Mouse (Mus musculus) cerebellum, adult 2 months (tissue): Measurements from ENCODE around the gene Dpp6. TPM values are rescaled to one million over a fixed set of nuclear protein-coding genes. Genes with fewer than 3 reads are reported as not detected.
A peak's percentile ranks its signal among the peaks of the same experiment; 100 is the strongest.

Source experiments
- DNase-seq, 2 experiments: peaks; one replicate each; pipeline ENCODE4 v3.0.0; 2021
- H3K27ac ChIP-seq: fragments of 200-500 bp; 2 replicates; pipeline ENCODE4 v1.5.1; 2012; ENCODE audit warnings: low read length, control low read depth, inconsistent platforms; ENCODE audit not compliant: insufficient read depth
- H3K27me3 ChIP-seq: fragments of 200-500 bp; 2 replicates; pipeline ENCODE4 v1.6.1; 2012; ENCODE audit warnings: inconsistent platforms, mild to moderate bottlenecking, low read length, moderate library complexity; ENCODE audit not compliant: control insufficient read depth, insufficient read depth
- H3K4me1 ChIP-seq: fragments of 200-500 bp; 2 replicates; pipeline ENCODE4 v1.6.1; 2011; ENCODE audit warnings: low read length; ENCODE audit not compliant: control insufficient read depth, insufficient read depth
- H3K4me3 ChIP-seq: fragments of 200-500 bp; replicated peaks from 2 replicates; pipeline ENCODE3; 2011; ENCODE audit warnings: mild to moderate bottlenecking, low read depth, low read length, control low read depth; ENCODE audit not compliant: insufficient read depth
- CTCF ChIP-seq: fragments of 200-500 bp; IDR thresholded peaks from 2 replicates; pipeline ENCODE4 v1.5.1; 2011; ENCODE audit warnings: low read depth, mild to moderate bottlenecking, control low read depth, low read length, moderate library complexity, borderline replicate concordance; ENCODE audit not compliant: insufficient read depth
- POLR2A ChIP-seq: fragments of 200-500 bp; IDR thresholded peaks from 2 replicates; pipeline ENCODE4 v1.6.1; 2011; ENCODE audit warnings: low read length, control low read depth, borderline replicate concordance; ENCODE audit not compliant: insufficient read depth
- WGBS: fragments of 180-500 bp; shearing (Covaris S2); methylation state at CpG from one replicate; pipeline ENCODE4 v1.1.7; 2018; 5-methylcytosine and 5-hydroxymethylcytosine counted together
- polyA plus RNA-seq: library from polyadenylated mRNA; depleted of rRNA; stranded (reverse); fragments of >200 nt; gene quantifications from 2 replicates; pipeline ENCODE4 v1.2.3, GENCODE M21; 2012

Gene Dpp6
- polyA plus RNA-seq, 1 experiment = 183 TPM

DNA sequence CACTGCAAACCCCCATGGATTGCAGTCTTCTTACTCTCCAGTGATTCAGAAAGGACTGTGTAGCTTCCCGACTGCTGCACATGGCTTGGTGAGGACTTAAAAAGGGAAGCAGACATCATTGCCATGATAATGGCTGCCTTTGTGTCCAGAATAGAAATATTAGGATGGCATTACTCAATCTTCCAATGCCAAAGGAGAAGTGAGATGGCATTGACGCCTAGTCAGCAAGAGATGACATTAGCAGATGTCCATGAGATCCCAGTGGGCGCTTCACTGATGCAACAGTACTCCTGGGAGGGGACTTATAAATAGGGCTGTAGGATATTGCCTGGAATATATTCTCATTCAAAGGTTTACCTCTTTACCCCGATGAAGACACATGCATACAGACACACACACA lies 368.0 kb downstream of the Dpp6 start:
- TF ChIP-seq CTCF = no peak
- no peak for TF ChIP-seq POLR2A
- Histone ChIP-seq H3K27me3 (no peaks in the 10 kb centered on the region), H3K27ac (no peak overlapping the region), H3K4me3 (no peak overlapping the region), H3K4me1 (peaks cover 3% of the 10 kb centered on the region; the same call in 1 of the 2 replicates)
- WGBS = 72% methylated on average over 4 of the region's 4 CpGs
- DNase-seq = no peak

DNA sequence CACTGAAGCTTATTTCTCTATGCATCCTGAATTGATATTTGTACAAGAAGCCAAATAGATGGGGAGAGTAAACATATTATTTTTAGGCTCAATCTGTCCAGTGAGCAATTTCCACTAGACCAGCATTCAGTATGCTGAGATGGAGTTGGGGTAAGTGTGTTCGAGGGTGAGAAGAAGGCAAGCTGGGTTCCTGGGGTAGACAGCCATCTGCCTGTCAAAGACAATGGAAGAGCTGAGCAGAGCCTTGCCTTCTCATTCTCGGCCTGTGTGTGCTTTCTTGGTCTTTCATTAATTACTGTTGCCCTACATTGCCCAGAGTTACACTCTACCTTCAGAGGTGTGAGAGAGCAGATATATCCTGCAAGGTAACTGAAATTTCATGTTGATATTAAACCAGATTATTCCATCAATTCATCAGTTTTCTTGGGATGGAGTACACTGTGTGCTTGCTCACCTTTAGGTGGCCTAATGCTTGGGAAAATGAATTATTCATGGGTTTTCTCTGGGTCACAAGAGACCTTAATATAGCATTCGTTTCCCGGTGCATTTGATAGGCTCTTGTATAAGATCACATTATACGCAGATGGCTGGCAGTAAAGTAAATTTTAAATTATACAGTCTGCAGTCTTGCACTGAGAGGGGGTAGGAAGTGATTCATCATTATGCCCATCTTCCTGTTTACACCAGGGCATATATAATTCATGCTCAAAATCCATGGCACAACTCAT lies 374.4 kb downstream of the Dpp6 start:
- peaks cover 9% of the 10 kb centered on the region for H3K4me1 ChIP-seq
- no peaks in the 10 kb centered on the region for H3K27me3 ChIP-seq
- no peak overlapping the region for H3K27ac ChIP-seq
- DNase-seq = no peak
- no peak overlapping the region for H3K4me3 ChIP-seq
- 49% methylated on average over 5 of the region's 5 CpGs for WGBS
- TF ChIP-seq POLR2A (no peak), CTCF (no peak)

- no peak for TF ChIP-seq CTCF
- TF ChIP-seq POLR2A = no peak
- Histone ChIP-seq H3K4me3 (no peak overlapping the region), H3K27ac (no peak overlapping the region), H3K4me1 (peaks cover 6% of the 10 kb centered on the region; the same call in 1 of the 2 replicates), H3K27me3 (no peaks in the 10 kb centered on the region)
- WGBS = 88% methylated on average over 3 of the region's 3 CpGs
- no peak for DNase-seq
Measured at GRCm38 (mm10) chr5:27194157-27194556, 377.2 kb downstream of the Dpp6 start.

GRCm38 (mm10) chr5:27194975-27195374 lies 378.0 kb downstream of the Dpp6 start:
- Histone ChIP-seq H3K4me3 (no peak overlapping the region), H3K4me1 (peaks cover 6% of the 10 kb centered on the region; the same call in 1 of the 2 replicates), H3K27me3 (no peaks in the 10 kb centered on the region), H3K27ac (no peak overlapping the region)
- no peak for DNase-seq
- WGBS = 75% methylated on average over 1 of the region's 1 CpGs
- TF ChIP-seq POLR2A = no peak
- no peak for TF ChIP-seq CTCF

- TF ChIP-seq CTCF (peak; percentile 58; the same call in 1 of the 2 replicates), POLR2A (no peak)
- H3K27ac ChIP-seq = no peak overlapping the region
- no peak overlapping the region for H3K4me3 ChIP-seq
- 21% methylated on average over 2 of the region's 2 CpGs for WGBS
- no peaks in the 10 kb centered on the region for H3K27me3 ChIP-seq
- peaks cover 20% of the 10 kb centered on the region for H3K4me1 ChIP-seq
- peak in 1 of 2 experiments; percentile 22 for DNase-seq
Measured at GRCm38 (mm10) chr5:27200581-27201341, 383.8 kb downstream of the Dpp6 start.

- no peak overlapping the region for H3K4me3 ChIP-seq
- TF ChIP-seq POLR2A = no peak
- TF ChIP-seq CTCF = no peak
- H3K27ac ChIP-seq = peak overlapping the region; percentile 50; the same call in 1 of the 2 replicates
- no peaks in the 10 kb centered on the region for H3K27me3 ChIP-seq
- DNase-seq = peak; percentile 54 to 79
- peaks cover 23% of the 10 kb centered on the region for H3K4me1 ChIP-seq
Measured at GRCm38 (mm10) chr5:27203131-27203530, 386.1 kb downstream of the Dpp6 start.

DNA sequence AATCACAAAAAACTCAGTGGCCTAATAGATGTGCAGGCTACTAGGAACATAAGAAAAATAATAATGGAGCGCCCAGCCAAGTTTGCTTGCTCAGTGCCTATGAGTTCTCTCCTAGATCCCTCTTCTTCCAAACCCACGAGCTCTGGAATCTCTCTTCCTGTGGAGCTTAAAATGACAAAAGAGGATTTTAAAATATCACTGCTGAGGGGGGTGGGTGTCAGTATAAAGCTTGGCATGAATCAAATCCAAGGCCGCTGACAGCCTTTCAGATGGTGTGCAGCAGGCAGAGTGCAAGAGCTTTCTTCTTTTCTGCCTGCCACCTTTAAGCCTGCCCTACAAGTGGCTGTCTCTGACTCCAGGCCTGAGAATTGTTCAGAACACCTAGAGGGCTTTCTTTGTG lies 387.7 kb downstream of the Dpp6 start:
- Histone ChIP-seq H3K27me3 (no peaks in the 10 kb centered on the region), H3K27ac (no peak overlapping the region), H3K4me1 (peaks cover 23% of the 10 kb centered on the region), H3K4me3 (no peak overlapping the region)
- DNase-seq = no peak
- 82% methylated on average over 3 of the region's 3 CpGs for WGBS
- TF ChIP-seq CTCF = no peak
- no peak for TF ChIP-seq POLR2A

DNA sequence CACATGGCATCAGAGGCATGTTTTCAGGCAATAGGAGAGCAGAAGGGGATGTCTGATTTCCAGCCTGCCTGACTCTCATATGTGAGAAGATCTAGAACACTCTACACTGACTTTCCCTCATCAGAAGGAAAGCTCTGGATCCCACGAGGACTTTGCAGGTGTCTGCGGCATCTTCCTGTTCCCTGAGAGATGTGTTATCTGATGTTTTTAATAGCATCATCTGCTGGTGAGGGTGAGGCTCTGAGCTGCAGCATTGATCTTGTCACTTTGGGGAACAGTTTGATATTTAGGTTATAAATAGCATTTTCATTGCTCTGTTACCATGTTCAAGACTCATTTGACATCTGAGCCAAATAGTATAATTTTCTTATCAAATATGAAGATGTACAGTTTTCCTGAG lies 388.8 kb downstream of the Dpp6 start:
- Histone ChIP-seq H3K27me3 (no peaks in the 10 kb centered on the region), H3K4me1 (peaks cover 23% of the 10 kb centered on the region), H3K27ac (no peak overlapping the region), H3K4me3 (no peak overlapping the region)
- WGBS = 88% methylated on average over 2 of the region's 2 CpGs
- no peak for DNase-seq
- TF ChIP-seq CTCF = no peak
- TF ChIP-seq POLR2A = no peak
